Mouse (Mus musculus): ENCODE measurements around the gene Nxpe4.

DNA sequence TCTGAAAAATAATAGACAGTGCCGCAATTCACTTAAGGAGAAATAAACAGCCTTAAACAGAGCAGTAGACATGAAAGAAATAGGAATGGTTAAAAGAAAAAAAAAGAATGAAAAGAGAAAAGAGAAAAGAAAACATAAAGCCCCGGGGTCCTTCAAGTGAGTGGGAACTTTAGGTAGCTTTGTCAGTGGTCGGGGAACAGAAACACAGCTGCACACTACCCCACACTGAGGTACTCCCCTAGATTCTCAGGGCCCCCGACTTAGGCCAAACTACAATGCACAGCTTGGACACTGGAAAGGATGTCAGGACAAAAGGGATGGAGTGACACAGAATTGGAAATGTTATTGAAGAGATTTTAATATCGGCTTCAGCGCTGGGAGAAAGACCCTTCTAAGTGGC lies 200.9 kb downstream of the Nxpe4 start:
- TF ChIP-seq CTCF (IDR thresholded peaks at IDR 0.05; ENCODE audit: low read depth): no peak
- TF ChIP-seq EP300 (IDR thresholded peaks at IDR 0.05; ENCODE audit: low read depth): no peak
